Comparison of ENCODE assay signal across 8 mouse cellular contexts in the genomic region with DNA sequence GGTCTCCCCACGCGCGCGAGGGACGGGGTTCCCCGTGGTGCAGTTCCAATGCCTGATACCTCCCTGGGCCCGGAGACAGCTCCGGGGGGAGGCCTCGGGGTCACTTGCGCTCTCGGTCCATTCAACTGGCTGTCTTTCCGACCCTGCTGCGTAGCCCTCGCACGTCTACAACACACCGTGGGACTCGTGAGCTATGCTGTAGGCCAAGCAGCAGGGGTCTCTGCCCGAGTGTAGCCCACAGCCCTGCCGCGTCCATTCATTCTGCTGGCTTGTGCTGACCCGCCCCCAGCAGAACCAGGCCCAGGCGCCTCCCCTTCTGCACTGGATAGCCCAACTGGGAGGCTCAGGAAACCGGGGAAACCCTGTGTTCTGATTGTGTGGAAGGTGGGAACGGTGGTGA. TPM values are rescaled to one million over a fixed set of nuclear protein-coding genes. Genes with fewer than 3 reads are reported as not detected.
A peak's percentile ranks its signal among the peaks of the same experiment; 100 is the strongest.
DNase-seq lines count a peak whose midpoint lies in the region; ATAC-seq lines count a peak whose summit lies in the region.

No protein-coding gene starts in this region.

- peak; percentile 81 for DNase-seq in heart, embryonic 10.5 days (ENCODE audit: low spot score)
- no peak for DNase-seq in heart, adult 9 months (ENCODE audit: low spot score in 2 of 2)
- peak; percentile 67 for DNase-seq in Muller cell, postnatal 12 days (ENCODE audit: inconsistent ontology term)
- peak; percentile 54 to 68 for DNase-seq in kidney, postnatal 4 days
- DNase-seq in midbrain, embryonic 11.5 days (ENCODE audit: low spot score, missing footprints): no peak
- no peak for DNase-seq in left cerebral cortex, adult 11 months (ENCODE audit: low spot score)
- no peak for DNase-seq in layer of hippocampus, postnatal 10 days (ENCODE audit: low spot score in 2 of 2)

- H3K27me3 ChIP-seq in heart, embryonic 10.5 days (ENCODE audit: insufficient read depth, poor library complexity, severe bottlenecking): no peaks in the 10 kb centered on the region
- H3K27me3 ChIP-seq in forebrain, embryonic 16.5 days (replicated peaks; ENCODE audit: control insufficient read depth, insufficient read depth, low read length): 0 out of 2 replicates have a peak, but pooled peaks cover 3% of the 10 kb centered on the region
- H3K27me3 ChIP-seq in midbrain, embryonic 11.5 days (ENCODE audit: control insufficient read depth, insufficient read depth, low read length): no peaks in the 10 kb centered on the region

- peak overlapping the region; percentile 82 for H3K4me3 ChIP-seq in heart, embryonic 10.5 days
- peak overlapping the region; percentile 77 for H3K4me3 ChIP-seq in forebrain, embryonic 16.5 days (replicated peaks; ENCODE audit: low read length)
- H3K4me3 ChIP-seq in midbrain, embryonic 11.5 days (ENCODE audit: low read depth, low read length): peak overlapping the region; percentile 67

- peak; percentile 76 for ATAC-seq in forebrain, embryonic 16.5 days
- ATAC-seq in midbrain, embryonic 11.5 days (ENCODE audit: low FRiP score): peak; percentile 85

- H3K36me3 ChIP-seq in heart, embryonic 10.5 days: peaks cover 14% of the 10 kb centered on the region; the same call in 1 of the 2 replicates
- H3K36me3 ChIP-seq in forebrain, embryonic 16.5 days (ENCODE audit: control insufficient read depth, insufficient read depth): peaks cover 3% of the 10 kb centered on the region; the same call in 1 of the 2 replicates
- no peaks in the 10 kb centered on the region for H3K36me3 ChIP-seq in midbrain, embryonic 11.5 days (ENCODE audit: control insufficient read depth, insufficient read depth, low read length)

- peak overlapping the region; percentile 94 for H3K4me2 ChIP-seq in forebrain, embryonic 16.5 days (ENCODE audit: low read length)
- peak overlapping the region; percentile 95 for H3K4me2 ChIP-seq in midbrain, embryonic 11.5 days

- H3K9ac ChIP-seq in forebrain, embryonic 16.5 days (replicated peaks; ENCODE audit: low read depth, low read length): peak overlapping the region; percentile 85
- peak overlapping the region; percentile 86 for H3K9ac ChIP-seq in midbrain, embryonic 11.5 days (ENCODE audit: low read length)

- H3K27ac ChIP-seq in heart, embryonic 10.5 days: peak overlapping the region; percentile 93
- H3K27ac ChIP-seq in forebrain, embryonic 16.5 days (ENCODE audit: low read length): peak overlapping the region; percentile 83
- H3K27ac ChIP-seq in midbrain, embryonic 11.5 days (ENCODE audit: low read depth, low read length): peak overlapping the region; percentile 22; the same call in 1 of the 2 replicates

- WGBS in heart, embryonic 10.5 days: under 1% methylated on average over 24 of the region's 24 CpGs
- under 1% methylated on average over 24 of the region's 24 CpGs for WGBS in forebrain, embryonic 16.5 days
- WGBS in midbrain, embryonic 11.5 days: 1% methylated on average over 24 of the region's 24 CpGs

- H3K9me3 ChIP-seq in heart, embryonic 10.5 days: no peaks in the 10 kb centered on the region
- H3K9me3 ChIP-seq in forebrain, embryonic 16.5 days (ENCODE audit: control insufficient read depth, low read length): no peaks in the 10 kb centered on the region
- no peaks in the 10 kb centered on the region for H3K9me3 ChIP-seq in midbrain, embryonic 11.5 days (ENCODE audit: control insufficient read depth, low read length)

- H3K4me1 ChIP-seq in heart, embryonic 10.5 days: peaks cover 24% of the 10 kb centered on the region
- H3K4me1 ChIP-seq in forebrain, embryonic 16.5 days (replicated peaks; ENCODE audit: control insufficient read depth, insufficient read depth, low read length): peaks cover 9% of the 10 kb centered on the region
- H3K4me1 ChIP-seq in midbrain, embryonic 11.5 days (ENCODE audit: control insufficient read depth, insufficient read depth, low read length): peaks cover 7% of the 10 kb centered on the region

RNA-seq across cellular contexts. Expression of a gene that starts 0.4 kb away (rescaled TPM):
- 28.9 and 29.5 TPM in 2 replicates for polyA plus RNA-seq in heart, embryonic 10.5 days (2016; fragmentation: Nextera tagmentation; extraction: Ambion mirVana)
- 51.4 and 62.3 TPM in 2 replicates for polyA plus RNA-seq in forebrain, embryonic 16.5 days (2015; fragmentation: Nextera tagmentation; extraction: Ambion mirVana)
- 24.7 and 26.7 TPM in 2 replicates for polyA plus RNA-seq in midbrain, embryonic 11.5 days (2014; fragmentation: Nextera tagmentation; extraction: Ambion mirVana)
- total RNA-seq in layer of hippocampus, postnatal 10 days (2021): 10 to 100 TPM; 73.1 to 74.9 TPM

RNA-seq across cellular contexts. Expression of a gene that starts 37.3 kb away (rescaled TPM):
- 112 and 182 TPM in 2 replicates for polyA plus RNA-seq in heart, embryonic 10.5 days (2016; fragmentation: Nextera tagmentation; extraction: Ambion mirVana)
- polyA plus RNA-seq in forebrain, embryonic 16.5 days (2015; fragmentation: Nextera tagmentation; extraction: Ambion mirVana): 102 and 110 TPM in 2 replicates
- 34.1 and 39.1 TPM in 2 replicates for polyA plus RNA-seq in midbrain, embryonic 11.5 days (2014; fragmentation: Nextera tagmentation; extraction: Ambion mirVana)
- 100 to 1,000 TPM; 190 to 196 TPM for total RNA-seq in layer of hippocampus, postnatal 10 days (2021)

Comparison
In these comparisons a context has a peak if more than half of its experiments do, and no peak if none do; other contexts are left out.
1. DNase-seq: peak in heart, embryonic 10.5 days (single experiment), Muller cell, postnatal 12 days (single experiment) and kidney, postnatal 4 days (2 of 2); none in heart, adult 9 months (0 of 2), midbrain, embryonic 11.5 days (single experiment), left cerebral cortex, adult 11 months (single experiment) and layer of hippocampus, postnatal 10 days (0 of 2).
2. H3K27ac ChIP-seq: peak in every context shown above with its lines; median percentile 93 in heart, embryonic 10.5 days; 83 in forebrain, embryonic 16.5 days; 22 in midbrain, embryonic 11.5 days.
3. Peak in every context shown above with its lines, with median percentiles within 50 percentile points of each other: H3K4me3 ChIP-seq.